ENCODE assay signal across 9 mouse cellular contexts in genomic region chr4:61973236-61973635, GRCm38 (mm10).
DNase-seq lines count a peak whose midpoint lies in the region; ATAC-seq lines count a peak whose summit lies in the region.
"Had no signal": no experiment of that assay in that cellular context is flagged by ENCODE, and none has a peak within 500 bp of the region (broad histone marks: within the 10 kb centered on the region; RNA-seq: fewer than 3 reads in every experiment).

No protein-coding gene starts in this region.

- peak; percentile 10 to 38 for DNase-seq in kidney, adult 8-10 months
- peak; percentile 27 for DNase-seq in urinary bladder, postnatal 25 days (ENCODE audit: low spot score)
- DNase-seq in urinary bladder, postnatal 4 days (ENCODE audit: low spot score in 2 of 2): no peak
- DNase-seq in c-Kit-positive CD71-positive TER-119-positive erythroid progenitor cells, embryonic 14.5 days (ENCODE audit: low spot score): peak; percentile 19
- DNase-seq in kidney, postnatal 4 days: peak; percentile 51 to 57
- no peak for DNase-seq in gastrocnemius, adult 8-10 months (ENCODE audit: low spot score in 2 of 2)
- DNase-seq in spleen, postnatal 14 days (ENCODE audit: low spot score in 2 of 2): no peak

- no peak overlapping the region for H3K27ac ChIP-seq in kidney, embryonic 15.5 days
- H3K27ac ChIP-seq: macrophage had no signal

- no peak for ATAC-seq in kidney, embryonic 15.5 days (replicated peaks; ENCODE audit: low FRiP score)

- H3K9me3 ChIP-seq in kidney, embryonic 15.5 days (replicated peaks): no peaks in the 10 kb centered on the region

- no peak overlapping the region for H3K4me2 ChIP-seq in kidney, embryonic 15.5 days

- H3K9ac ChIP-seq in kidney, embryonic 15.5 days: no peak overlapping the region

- 53% methylated on average over 2 of the region's 2 CpGs for WGBS in kidney, embryonic 15.5 days

- no peaks in the 10 kb centered on the region for H3K4me1 ChIP-seq in kidney, embryonic 15.5 days

- no peak overlapping the region for H3K4me3 ChIP-seq in kidney, embryonic 15.5 days (replicated peaks)

- H3K27me3 ChIP-seq in kidney, embryonic 15.5 days: no peaks in the 10 kb centered on the region

- H3K36me3 ChIP-seq in kidney, embryonic 15.5 days: no peaks in the 10 kb centered on the region

Comparison
In these comparisons a context has a peak if more than half of its experiments do, and no peak if none do; other contexts are left out.
1. DNase-seq: peak in kidney, adult 8-10 months (2 of 2), urinary bladder, postnatal 25 days (single experiment), c-Kit-positive CD71-positive TER-119-positive erythroid progenitor cells, embryonic 14.5 days (single experiment) and kidney, postnatal 4 days (2 of 2); none in urinary bladder, postnatal 4 days (0 of 2), gastrocnemius, adult 8-10 months (0 of 2) and spleen, postnatal 14 days (0 of 2).